Mouse (Mus musculus) liver, embryonic 14.5 days (tissue): Measurements from ENCODE around the gene Themis.

Experiments
- CTCF ChIP-seq: IDR thresholded peaks from 2 replicates; pipeline ENCODE4 v1.5.1; 2016; ENCODE audit warnings: antibody characterized with exemption, low read depth, control low read depth
- EP300 ChIP-seq: IDR thresholded peaks from 2 replicates; pipeline ENCODE4 v1.6.1; 2016; ENCODE audit warnings: antibody characterized with exemption, low read depth

GRCm38 (mm10) chr10:28822320-28822719 is 154.2 kb downstream of the Themis start:
- TF ChIP-seq CTCF = no peak
- TF ChIP-seq EP300 = no peak
